Mouse (Mus musculus): ENCODE results near the gene Ccdc92b. TPM values are rescaled to one million over a fixed set of nuclear protein-coding genes. Genes with fewer than 3 reads are reported as not detected.
A peak's percentile ranks its signal among the peaks of the same experiment; 100 is the strongest.

Ccdc92b gene
- polyA plus RNA-seq, 1 experiment from 2014 or later = 2.1 TPM

GRCm38 (mm10) chr11:74589401-74590238, 29.8 kb upstream of the Ccdc92b start:
- 0 out of 2 replicates have a peak, but pooled peaks cover 3% of the 10 kb centered on the region for H3K4me1 ChIP-seq
- peak overlapping the region; percentile 63 for H3K4me2 ChIP-seq (replicated peaks)
- peak; percentile 81 for ATAC-seq (ENCODE audit: low FRiP score, low read depth)
- H3K9ac ChIP-seq = peak overlapping the region; percentile 60
- no peaks in the 10 kb centered on the region for H3K36me3 ChIP-seq
- peak overlapping the region; percentile 40 for H3K4me3 ChIP-seq
- 4% methylated on average over 66 of the region's 66 CpGs for WGBS
- H3K27me3 ChIP-seq (replicated peaks) = peaks cover 48% of the 10 kb centered on the region
- no peaks in the 10 kb centered on the region for H3K9me3 ChIP-seq
- peak overlapping the region; percentile 32; the same call in 1 of the 2 replicates for H3K27ac ChIP-seq

GRCm38 (mm10) chr11:74590239-74590596, 29.2 kb upstream of the Ccdc92b start:
- Histone ChIP-seq H3K4me1 (0 out of 2 replicates have a peak, but pooled peaks cover 3% of the 10 kb centered on the region), H3K4me2 (replicated peaks) (peak overlapping the region; percentile 63), H3K36me3 (no peaks in the 10 kb centered on the region), H3K9me3 (no peaks in the 10 kb centered on the region), H3K9ac (peak overlapping the region; percentile 60), H3K27me3 (replicated peaks) (peaks cover 48% of the 10 kb centered on the region), H3K27ac (peak overlapping the region; percentile 32; the same call in 1 of the 2 replicates), H3K4me3 (peak overlapping the region; percentile 40)
- 1% methylated on average over 25 of the region's 25 CpGs for WGBS
- peak; percentile 54 for ATAC-seq (ENCODE audit: low FRiP score, low read depth)

- peaks cover 48% of the 10 kb centered on the region for H3K27me3 ChIP-seq (replicated peaks)
- ATAC-seq (ENCODE audit: low FRiP score, low read depth) = no peak
- H3K4me1 ChIP-seq = 0 out of 2 replicates have a peak, but pooled peaks cover 3% of the 10 kb centered on the region
- no peak overlapping the region for H3K27ac ChIP-seq
- H3K9ac ChIP-seq = peak overlapping the region; percentile 60; the same call in 1 of the 2 replicates
- WGBS = 35% methylated on average over 13 of the region's 13 CpGs
- no peaks in the 10 kb centered on the region for H3K36me3 ChIP-seq
- H3K4me3 ChIP-seq = peak overlapping the region; percentile 40; the same call in 1 of the 2 replicates
- H3K9me3 ChIP-seq = no peaks in the 10 kb centered on the region
- peak overlapping the region; percentile 63 for H3K4me2 ChIP-seq (replicated peaks)
Measured at GRCm38 (mm10) chr11:74590691-74591090, 28.7 kb upstream of the Ccdc92b start.

- no peak overlapping the region for H3K27ac ChIP-seq
- H3K9ac ChIP-seq = no peak overlapping the region
- peaks cover 48% of the 10 kb centered on the region for H3K27me3 ChIP-seq (replicated peaks)
- no peak for ATAC-seq (ENCODE audit: low FRiP score, low read depth)
- 0 out of 2 replicates have a peak, but pooled peaks cover 3% of the 10 kb centered on the region for H3K4me1 ChIP-seq
- WGBS = 86% methylated on average over 3 of the region's 3 CpGs
- H3K4me3 ChIP-seq = no peak overlapping the region
- no peak overlapping the region for H3K4me2 ChIP-seq (replicated peaks)
- no peaks in the 10 kb centered on the region for H3K9me3 ChIP-seq
- no peaks in the 10 kb centered on the region for H3K36me3 ChIP-seq
Measured at GRCm38 (mm10) chr11:74592246-74592645, 27.2 kb upstream of the Ccdc92b start.

GRCm38 (mm10) chr11:74597283-74597989, 22.0 kb upstream of the Ccdc92b start:
- H3K27me3 ChIP-seq (replicated peaks) = no peaks in the 10 kb centered on the region
- ATAC-seq (ENCODE audit: low FRiP score, low read depth) = no peak
- H3K9me3 ChIP-seq = peaks cover 7% of the 10 kb centered on the region; the same call in 1 of the 2 replicates
- H3K36me3 ChIP-seq = no peaks in the 10 kb centered on the region
- no peak overlapping the region for H3K4me3 ChIP-seq
- H3K9ac ChIP-seq = no peak overlapping the region
- H3K4me2 ChIP-seq (replicated peaks) = no peak overlapping the region
- WGBS = 78% methylated on average over 4 of the region's 4 CpGs
- H3K27ac ChIP-seq = no peak overlapping the region
- H3K4me1 ChIP-seq = no peaks in the 10 kb centered on the region

- no peak overlapping the region for H3K4me3 ChIP-seq
- peaks cover 7% of the 10 kb centered on the region; the same call in 1 of the 2 replicates for H3K9me3 ChIP-seq
- no peak overlapping the region for H3K4me2 ChIP-seq (replicated peaks)
- ATAC-seq (ENCODE audit: low FRiP score, low read depth) = no peak
- no peaks in the 10 kb centered on the region for H3K27me3 ChIP-seq (replicated peaks)
- H3K4me1 ChIP-seq = no peaks in the 10 kb centered on the region
- H3K27ac ChIP-seq = no peak overlapping the region
- no peaks in the 10 kb centered on the region for H3K36me3 ChIP-seq
- no peak overlapping the region for H3K9ac ChIP-seq
Measured at GRCm38 (mm10) chr11:74597990-74598337, 21.4 kb upstream of the Ccdc92b start.

- H3K36me3 ChIP-seq = no peaks in the 10 kb centered on the region
- H3K27me3 ChIP-seq (replicated peaks) = no peaks in the 10 kb centered on the region
- no peak overlapping the region for H3K27ac ChIP-seq
- peaks cover 7% of the 10 kb centered on the region; the same call in 1 of the 2 replicates for H3K9me3 ChIP-seq
- H3K4me1 ChIP-seq = no peaks in the 10 kb centered on the region
- WGBS = 86% methylated on average over 1 of the region's 1 CpGs
- H3K4me3 ChIP-seq = no peak overlapping the region
- H3K9ac ChIP-seq = no peak overlapping the region
- H3K4me2 ChIP-seq (replicated peaks) = no peak overlapping the region
- ATAC-seq (ENCODE audit: low FRiP score, low read depth) = no peak
Measured at GRCm38 (mm10) chr11:74602286-74602685, 17.1 kb upstream of the Ccdc92b start.

- Histone ChIP-seq H3K4me1 (peaks cover 6% of the 10 kb centered on the region), H3K36me3 (no peaks in the 10 kb centered on the region), H3K4me3 (0 out of 2 replicates have a peak overlapping the region, but pooled peaks have one; percentile 39), H3K9ac (no peak overlapping the region), H3K27me3 (replicated peaks) (peaks cover 35% of the 10 kb centered on the region), H3K9me3 (no peaks in the 10 kb centered on the region), H3K4me2 (replicated peaks) (peak overlapping the region; percentile 78), H3K27ac (no peak overlapping the region)
- 20% methylated on average over 5 of the region's 5 CpGs for WGBS
- no peak for ATAC-seq (ENCODE audit: low FRiP score, low read depth)
Measured at GRCm38 (mm10) chr11:74610068-74610467, 9.3 kb upstream of the Ccdc92b start.

- H3K9ac ChIP-seq = peak within 1 kb of the TSS; percentile 55
- no peak within 1 kb of the TSS for H3K27ac ChIP-seq
- ATAC-seq (ENCODE audit: low FRiP score, low read depth) = 0 out of 2 replicates have a peak, but pooled peaks have one; percentile 33
- H3K4me1 ChIP-seq = peaks cover 6% of the 10 kb centered on the region
- H3K36me3 ChIP-seq = no peaks in the 10 kb centered on the region
- peak within 1 kb of the TSS; percentile 39 for H3K4me3 ChIP-seq
- H3K27me3 ChIP-seq (replicated peaks) = peaks cover 35% of the 10 kb centered on the region
- WGBS = 1% methylated on average over 50 of the region's 50 CpGs
- H3K9me3 ChIP-seq = no peaks in the 10 kb centered on the region
- H3K4me2 ChIP-seq (replicated peaks) = peak within 1 kb of the TSS; percentile 78
Measured at GRCm38 (mm10) chr11:74610545-74611176, 8.7 kb upstream of the Ccdc92b start, which contains the start of gene Rap1gap2. Gene Rap1gap2, minus strand, starts transcription at chr11:74610915.

- WGBS = 19% methylated on average over 7 of the region's 7 CpGs
- no peak overlapping the region for H3K9ac ChIP-seq
- no peaks in the 10 kb centered on the region for H3K9me3 ChIP-seq
- H3K27ac ChIP-seq = no peak overlapping the region
- peaks cover 35% of the 10 kb centered on the region for H3K27me3 ChIP-seq (replicated peaks)
- no peak for ATAC-seq (ENCODE audit: low FRiP score, low read depth)
- no peak overlapping the region for H3K4me2 ChIP-seq (replicated peaks)
- peaks cover 6% of the 10 kb centered on the region for H3K4me1 ChIP-seq
- H3K36me3 ChIP-seq = no peaks in the 10 kb centered on the region
- no peak overlapping the region for H3K4me3 ChIP-seq
Measured at GRCm38 (mm10) chr11:74611437-74611836, 8.0 kb upstream of the Ccdc92b start.

- ATAC-seq (ENCODE audit: low FRiP score, low read depth) = no peak
Measured at GRCm38 (mm10) chr11:74613428-74613827, 6.0 kb upstream of the Ccdc92b start.

GRCm38 (mm10) chr11:74615571-74615970, 3.8 kb upstream of the Ccdc92b start:
- no peak for ATAC-seq (ENCODE audit: low FRiP score, low read depth)

More at GRCm38 (mm10) chr11:74613428-74613827, 6.0 kb upstream of the Ccdc92b start:
- Histone ChIP-seq H3K4me3 (no peak overlapping the region), H3K27me3 (replicated peaks) (peaks cover 39% of the 10 kb centered on the region), H3K4me2 (replicated peaks) (no peak overlapping the region), H3K27ac (no peak overlapping the region), H3K36me3 (no peaks in the 10 kb centered on the region), H3K9ac (no peak overlapping the region), H3K9me3 (no peaks in the 10 kb centered on the region), H3K4me1 (peaks cover 6% of the 10 kb centered on the region)
- 68% methylated on average over 4 of the region's 4 CpGs for WGBS

More at GRCm38 (mm10) chr11:74615571-74615970, 3.8 kb upstream of the Ccdc92b start:
- H3K4me3 ChIP-seq = no peak overlapping the region
- no peak overlapping the region for H3K27ac ChIP-seq
- no peaks in the 10 kb centered on the region for H3K36me3 ChIP-seq
- peaks cover 12% of the 10 kb centered on the region for H3K4me1 ChIP-seq
- peaks cover 36% of the 10 kb centered on the region for H3K27me3 ChIP-seq (replicated peaks)
- no peak overlapping the region for H3K4me2 ChIP-seq (replicated peaks)
- WGBS = 55% methylated on average over 5 of the region's 5 CpGs
- H3K9me3 ChIP-seq = no peaks in the 10 kb centered on the region
- H3K9ac ChIP-seq = no peak overlapping the region

Measured in neural tube, embryonic 12.5 days (tissue).